Mouse (Mus musculus): ENCODE measurements at regions not wholly inside any gene's neighbourhood (a gene's known extent, or its start where the extent isn't known, plus 50 kb on each side); places are given as distances from the start of the nearest gene placed in this dataset.

GRCm38 (mm10) chr1:164602568-164602967 lies 144.4 kb upstream of the Atp1b1 start:
- H3K4me1 ChIP-seq (ENCODE audit: control insufficient read depth, insufficient read depth, low read length): no peaks in the 10 kb centered on the region
- H3K36me3 ChIP-seq (ENCODE audit: control insufficient read depth, insufficient read depth, low read length, poor library complexity, severe bottlenecking): no peaks in the 10 kb centered on the region
- TF ChIP-seq CTCF (IDR thresholded peaks at IDR 0.05; ENCODE audit: low read depth, low read length) (no peak), POLR2A (IDR thresholded peaks at IDR 0.05; ENCODE audit: insufficient read depth, low read length) (no peak), EP300 (IDR thresholded peaks at IDR 0.05; ENCODE audit: insufficient read depth, low read depth, low read length) (no peak)
- no peaks in the 10 kb centered on the region for H3K9me3 ChIP-seq (replicated peaks; ENCODE audit: control insufficient read depth, insufficient read depth, low read length, poor library complexity, severe bottlenecking)
- H3K27ac ChIP-seq (ENCODE audit: insufficient read depth, low read length): no peak overlapping the region
- H3K4me3 ChIP-seq (ENCODE audit: low read depth, low read length): no peak overlapping the region
- no peak overlapping the region for H3K9ac ChIP-seq (ENCODE audit: low read depth, poor library complexity, severe bottlenecking)
- no peaks in the 10 kb centered on the region for H3K27me3 ChIP-seq (ENCODE audit: control insufficient read depth, insufficient read depth, low read length, poor library complexity, severe bottlenecking)

GRCm38 (mm10) chr1:164590205-164590613 lies 132.1 kb upstream of the Atp1b1 start:
- no peak overlapping the region for H3K27ac ChIP-seq (ENCODE audit: insufficient read depth, low read length)
- H3K9ac ChIP-seq (ENCODE audit: low read depth, poor library complexity, severe bottlenecking): no peak overlapping the region
- no peaks in the 10 kb centered on the region for H3K9me3 ChIP-seq (replicated peaks; ENCODE audit: control insufficient read depth, insufficient read depth, low read length, poor library complexity, severe bottlenecking)
- no peak for TF ChIP-seq CTCF (IDR thresholded peaks at IDR 0.05; ENCODE audit: low read depth, low read length)
- no peak for TF ChIP-seq EP300 (IDR thresholded peaks at IDR 0.05; ENCODE audit: insufficient read depth, low read depth, low read length)
- TF ChIP-seq POLR2A (IDR thresholded peaks at IDR 0.05; ENCODE audit: insufficient read depth, low read length): no peak
- no peaks in the 10 kb centered on the region for H3K4me1 ChIP-seq (ENCODE audit: control insufficient read depth, insufficient read depth, low read length)
- H3K36me3 ChIP-seq (ENCODE audit: control insufficient read depth, insufficient read depth, low read length, poor library complexity, severe bottlenecking): no peaks in the 10 kb centered on the region
- no peak overlapping the region for H3K4me3 ChIP-seq (ENCODE audit: low read depth, low read length)
- no peaks in the 10 kb centered on the region for H3K27me3 ChIP-seq (ENCODE audit: control insufficient read depth, insufficient read depth, low read length, poor library complexity, severe bottlenecking)

GRCm38 (mm10) chr1:164586066-164586989 lies 128.2 kb upstream of the Atp1b1 start:
- no peaks in the 10 kb centered on the region for H3K9me3 ChIP-seq (replicated peaks; ENCODE audit: control insufficient read depth, insufficient read depth, low read length, poor library complexity, severe bottlenecking)
- H3K4me1 ChIP-seq (ENCODE audit: control insufficient read depth, insufficient read depth, low read length): no peaks in the 10 kb centered on the region
- TF ChIP-seq EP300 (IDR thresholded peaks at IDR 0.05; ENCODE audit: insufficient read depth, low read depth, low read length) (no peak), CTCF (IDR thresholded peaks at IDR 0.05; ENCODE audit: low read depth, low read length) (no peak), POLR2A (IDR thresholded peaks at IDR 0.05; ENCODE audit: insufficient read depth, low read length) (no peak)
- no peak overlapping the region for H3K27ac ChIP-seq (ENCODE audit: insufficient read depth, low read length)
- H3K27me3 ChIP-seq (ENCODE audit: control insufficient read depth, insufficient read depth, low read length, poor library complexity, severe bottlenecking): no peaks in the 10 kb centered on the region
- H3K36me3 ChIP-seq (ENCODE audit: control insufficient read depth, insufficient read depth, low read length, poor library complexity, severe bottlenecking): no peaks in the 10 kb centered on the region
- H3K4me3 ChIP-seq (ENCODE audit: low read depth, low read length): no peak overlapping the region
- H3K9ac ChIP-seq (ENCODE audit: low read depth, poor library complexity, severe bottlenecking): no peak overlapping the region

GRCm38 (mm10) chr1:164576856-164577489 lies 118.8 kb upstream of the Atp1b1 start:
- H3K4me1 ChIP-seq (ENCODE audit: control insufficient read depth, insufficient read depth, low read length): no peaks in the 10 kb centered on the region
- 0 out of 2 replicates have a peak overlapping the region, but pooled peaks have one; percentile 58 for H3K27ac ChIP-seq (ENCODE audit: insufficient read depth, low read length)
- H3K4me3 ChIP-seq (ENCODE audit: low read depth, low read length): no peak overlapping the region
- no peaks in the 10 kb centered on the region for H3K36me3 ChIP-seq (ENCODE audit: control insufficient read depth, insufficient read depth, low read length, poor library complexity, severe bottlenecking)
- TF ChIP-seq EP300 (IDR thresholded peaks at IDR 0.05; ENCODE audit: insufficient read depth, low read depth, low read length) (no peak), CTCF (IDR thresholded peaks at IDR 0.05; ENCODE audit: low read depth, low read length) (no peak), POLR2A (IDR thresholded peaks at IDR 0.05; ENCODE audit: insufficient read depth, low read length) (no peak)
- no peak overlapping the region for H3K9ac ChIP-seq (ENCODE audit: low read depth, poor library complexity, severe bottlenecking)
- no peaks in the 10 kb centered on the region for H3K27me3 ChIP-seq (ENCODE audit: control insufficient read depth, insufficient read depth, low read length, poor library complexity, severe bottlenecking)
- H3K9me3 ChIP-seq (replicated peaks; ENCODE audit: control insufficient read depth, insufficient read depth, low read length, poor library complexity, severe bottlenecking): no peaks in the 10 kb centered on the region

DNA sequence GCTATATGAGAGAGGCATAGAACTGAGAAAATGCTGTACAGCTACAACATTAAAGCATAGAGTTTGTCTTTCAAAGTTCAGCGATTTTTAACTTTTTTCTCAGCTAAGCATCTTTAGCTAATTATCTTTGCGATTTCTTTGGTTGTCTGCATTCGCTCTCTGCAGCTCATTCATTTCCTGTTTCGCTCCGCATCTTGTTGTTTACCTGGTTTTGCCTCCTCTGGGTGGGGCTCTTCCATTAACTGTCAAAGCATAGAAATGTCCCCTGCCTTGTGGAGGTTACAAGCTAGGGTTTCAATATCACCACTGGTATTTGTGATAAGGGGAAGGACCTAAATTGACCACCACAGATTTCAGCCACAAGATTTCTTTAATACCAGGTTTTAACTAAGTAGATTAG lies 115.5 kb upstream of the Atp1b1 start:
- TF ChIP-seq EP300 (IDR thresholded peaks at IDR 0.05; ENCODE audit: insufficient read depth, low read depth, low read length) (no peak), POLR2A (IDR thresholded peaks at IDR 0.05; ENCODE audit: insufficient read depth, low read length) (no peak), CTCF (IDR thresholded peaks at IDR 0.05; ENCODE audit: low read depth, low read length) (no peak)
- no peaks in the 10 kb centered on the region for H3K9me3 ChIP-seq (replicated peaks; ENCODE audit: control insufficient read depth, insufficient read depth, low read length, poor library complexity, severe bottlenecking)

DNA sequence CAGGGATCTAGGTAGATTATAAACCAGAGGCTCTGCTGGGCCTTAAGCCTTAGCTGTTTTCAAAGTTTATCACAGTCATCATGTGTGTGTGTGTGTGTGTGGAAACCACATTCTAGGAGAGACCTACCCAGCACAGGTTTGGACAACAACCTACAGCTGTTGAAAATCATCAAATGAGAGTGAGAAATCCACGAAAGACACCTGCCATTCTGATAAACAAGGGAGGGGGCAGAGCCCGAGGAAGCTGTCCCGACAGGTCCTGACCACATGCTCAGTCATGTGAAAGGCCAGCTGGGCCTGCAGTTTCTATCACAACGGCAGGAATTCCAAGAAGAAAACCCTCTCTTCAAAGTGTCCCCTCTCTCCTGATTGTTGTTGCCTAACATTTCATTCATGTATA lies 114.0 kb upstream of the Atp1b1 start:
- Histone ChIP-seq H3K36me3 (ENCODE audit: control insufficient read depth, insufficient read depth, low read length, poor library complexity, severe bottlenecking) (no peaks in the 10 kb centered on the region), H3K4me3 (ENCODE audit: low read depth, low read length) (no peak overlapping the region), H3K27me3 (ENCODE audit: control insufficient read depth, insufficient read depth, low read length, poor library complexity, severe bottlenecking) (no peaks in the 10 kb centered on the region), H3K27ac (ENCODE audit: insufficient read depth, low read length) (no peak overlapping the region), H3K9me3 (replicated peaks; ENCODE audit: control insufficient read depth, insufficient read depth, low read length, poor library complexity, severe bottlenecking) (no peaks in the 10 kb centered on the region), H3K4me1 (ENCODE audit: control insufficient read depth, insufficient read depth, low read length) (no peaks in the 10 kb centered on the region), H3K9ac (ENCODE audit: low read depth, poor library complexity, severe bottlenecking) (no peak overlapping the region)
- no peak for TF ChIP-seq CTCF (IDR thresholded peaks at IDR 0.05; ENCODE audit: low read depth, low read length)
- no peak for TF ChIP-seq EP300 (IDR thresholded peaks at IDR 0.05; ENCODE audit: insufficient read depth, low read depth, low read length)
- no peak for TF ChIP-seq POLR2A (IDR thresholded peaks at IDR 0.05; ENCODE audit: insufficient read depth, low read length)

More for the DNA sequence above, 115.5 kb upstream of the Atp1b1 start:
- Histone ChIP-seq H3K4me3 (ENCODE audit: low read depth, low read length) (no peak overlapping the region), H3K4me1 (ENCODE audit: control insufficient read depth, insufficient read depth, low read length) (no peaks in the 10 kb centered on the region), H3K27ac (ENCODE audit: insufficient read depth, low read length) (no peak overlapping the region), H3K27me3 (ENCODE audit: control insufficient read depth, insufficient read depth, low read length, poor library complexity, severe bottlenecking) (no peaks in the 10 kb centered on the region), H3K36me3 (ENCODE audit: control insufficient read depth, insufficient read depth, low read length, poor library complexity, severe bottlenecking) (no peaks in the 10 kb centered on the region), H3K9ac (ENCODE audit: low read depth, poor library complexity, severe bottlenecking) (no peak overlapping the region)

All from ES-Bruce4 (cell line).